Mouse (Mus musculus) cerebellum, postnatal 25 days (tissue): ENCODE data around the gene Tbc1d23.

Experiments used
- DNase-seq, 2 experiments: peaks; one replicate each; pipeline ENCODE4 v3.0.0; 2021; ENCODE audit warnings: mixed read lengths in 2 of 2

The Tbc1d23 gene

GRCm38 (mm10) chr16:57157728-57158127, 73.6 kb downstream of the Tbc1d23 start:
- DNase-seq = no peak

GRCm38 (mm10) chr16:57157076-57157475, 74.2 kb downstream of the Tbc1d23 start:
- no peak for DNase-seq

- no peak for DNase-seq
These were observed 75.4 kb downstream of the Tbc1d23 start for GRCm38 (mm10) chr16:57155899-57156298.

- no peak for DNase-seq
These were observed 79.9 kb downstream of the Tbc1d23 start for GRCm38 (mm10) chr16:57151437-57151836.

DNA sequence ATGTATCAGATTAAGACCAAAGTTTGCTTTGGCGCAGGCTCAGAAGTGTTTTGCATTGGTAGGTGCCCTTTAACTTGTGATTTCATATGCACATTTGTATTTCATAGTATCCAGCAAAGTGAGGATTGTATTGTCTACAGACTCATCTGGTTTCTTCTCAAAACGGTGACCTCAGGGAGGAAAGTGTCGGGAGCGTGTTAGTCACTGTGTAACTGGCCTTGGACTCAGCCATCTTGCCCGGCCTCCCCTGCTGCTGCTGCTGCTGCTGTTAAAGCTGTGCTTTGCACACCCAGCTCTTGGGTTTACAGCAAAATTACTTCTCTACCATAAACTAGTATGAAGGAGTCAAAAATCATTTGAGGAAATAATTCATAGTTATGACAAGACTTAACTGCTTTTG, 86.6 kb downstream of the Tbc1d23 start:
- DNase-seq = no peak

GRCm38 (mm10) chr16:57133611-57134010, 97.7 kb downstream of the Tbc1d23 start:
- DNase-seq = no peak

- DNase-seq = no peak
These were observed 99.0 kb downstream of the Tbc1d23 start for GRCm38 (mm10) chr16:57132326-57132725.

DNA sequence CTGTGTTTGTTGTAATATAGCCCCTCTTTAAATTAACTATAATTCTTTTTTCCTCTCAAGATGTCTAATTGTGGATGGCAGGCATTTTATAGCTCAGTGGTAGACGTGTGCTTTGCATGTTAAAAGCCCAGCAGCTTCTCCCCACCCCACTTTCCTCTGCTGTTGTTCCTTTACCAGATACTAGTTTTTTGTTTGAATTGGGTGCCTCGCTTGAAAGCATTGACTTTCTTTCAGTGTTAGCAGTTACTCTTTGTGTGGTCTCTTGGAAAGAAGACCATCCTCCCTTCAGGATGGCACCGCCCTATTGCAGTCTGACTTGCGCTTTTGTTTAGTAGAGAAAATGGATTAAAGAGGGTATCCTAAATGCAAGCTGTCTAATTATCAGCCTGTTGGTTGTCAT, 99.8 kb downstream of the Tbc1d23 start:
- DNase-seq = no peak

- DNase-seq = no peak
These were observed 100.4 kb downstream of the Tbc1d23 start for GRCm38 (mm10) chr16:57130752-57131400.

DNA sequence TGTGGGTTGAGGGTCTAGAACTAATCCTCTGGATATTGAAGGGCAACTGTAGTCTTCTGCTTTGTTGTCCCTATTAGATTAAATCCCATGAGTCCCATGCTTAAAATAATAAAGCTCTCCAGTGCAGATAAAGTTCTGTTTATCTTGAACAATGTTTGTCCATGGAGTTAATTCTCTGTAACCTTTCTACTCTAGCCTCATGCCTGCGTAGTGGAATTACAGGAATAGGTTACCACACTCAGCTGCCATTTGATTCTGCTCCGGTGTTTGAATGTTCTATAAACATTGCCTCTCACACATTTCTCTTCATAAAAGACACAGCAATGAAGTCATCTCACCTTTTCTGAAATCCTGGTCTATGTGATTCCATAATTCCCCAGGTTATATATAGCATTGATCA, 103.5 kb downstream of the Tbc1d23 start:
- no peak for DNase-seq

- no peak for DNase-seq
These were observed 105.0 kb downstream of the Tbc1d23 start for GRCm38 (mm10) chr16:57126268-57126667.

GRCm38 (mm10) chr16:57122682-57123445, 108.4 kb downstream of the Tbc1d23 start:
- DNase-seq = no peak

DNA sequence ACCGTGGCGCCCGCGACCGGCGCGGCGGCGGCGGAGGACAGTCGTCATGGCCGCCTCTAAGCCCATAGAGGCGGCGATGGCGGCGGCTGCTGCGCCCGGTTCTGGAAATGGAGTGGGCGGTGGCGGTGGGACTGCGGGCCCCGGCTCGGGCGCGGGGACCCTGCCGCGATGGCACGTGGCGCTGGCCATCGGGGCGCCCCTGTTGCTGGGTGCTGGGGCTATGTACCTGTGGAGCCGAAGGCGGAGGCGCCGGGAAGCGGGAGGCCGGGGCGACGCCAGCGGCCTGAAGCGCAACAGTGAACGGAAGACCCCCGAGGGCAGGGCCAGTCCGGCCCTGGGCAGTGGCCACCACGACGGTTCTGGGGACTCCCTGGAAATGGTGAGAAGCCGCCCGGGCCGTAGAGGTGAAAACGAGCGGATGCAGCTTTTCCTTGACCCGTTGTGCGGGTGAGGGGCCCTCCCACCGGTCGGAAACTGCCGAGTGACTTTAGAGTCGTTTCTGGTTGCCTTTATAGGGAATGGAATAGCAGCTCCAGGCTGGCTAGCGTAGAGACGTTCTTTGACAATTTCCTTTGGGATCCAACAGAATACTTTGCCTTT, 109.4 kb downstream of the Tbc1d23 start:
- DNase-seq = no peak

- peak; percentile 95 to 97 for DNase-seq
These were observed 110.1 kb downstream of the Tbc1d23 start, which contains the start of gene Tomm70a for GRCm38 (mm10) chr16:57120913-57121815. Gene Tomm70a, plus strand, starts transcription at chr16:57121703.
